Mouse (Mus musculus): ENCODE data around the gene Diras2. TPM values are rescaled to one million over a fixed set of nuclear protein-coding genes. Genes with fewer than 3 reads are reported as not detected.
"Not testable (repeated sequence)": the region's sequence is repeated elsewhere in the genome, so short reads cannot be mapped to it uniquely, and the experiment has no call there.

Diras2 gene
- polyA plus RNA-seq, 1 experiment from 2014 or later: 0.71 TPM

GRCm38 (mm10) chr13:52516051-52516450 lies 15.0 kb downstream of the Diras2 start:
- Histone ChIP-seq H3K36me3 (no peaks in the 10 kb centered on the region), H3K4me1 (no peaks in the 10 kb centered on the region), H3K4me3 (replicated peaks) (no peak overlapping the region), H3K9ac (no peak overlapping the region), H3K4me2 (replicated peaks) (no peak overlapping the region), H3K9me3 (replicated peaks) (no peaks in the 10 kb centered on the region), H3K27ac (replicated peaks) (no peak overlapping the region), H3K27me3 (no peaks in the 10 kb centered on the region)
- ATAC-seq (ENCODE audit: insufficient number of reproducible peaks, low FRiP score, low TSS enrichment, low read depth): no peak
- WGBS: 77% methylated on average over 3 of the region's 3 CpGs

GRCm38 (mm10) chr13:52513554-52513953 lies 17.5 kb downstream of the Diras2 start:
- WGBS: 67% methylated on average over 3 of the region's 3 CpGs
- no peaks in the 10 kb centered on the region for H3K36me3 ChIP-seq
- no peak overlapping the region for H3K4me3 ChIP-seq (replicated peaks)
- H3K27ac ChIP-seq (replicated peaks): no peak overlapping the region
- ATAC-seq (ENCODE audit: insufficient number of reproducible peaks, low FRiP score, low TSS enrichment, low read depth): no peak
- no peaks in the 10 kb centered on the region for H3K4me1 ChIP-seq
- H3K9ac ChIP-seq: no peak overlapping the region
- no peaks in the 10 kb centered on the region for H3K27me3 ChIP-seq
- no peak overlapping the region for H3K4me2 ChIP-seq (replicated peaks)
- H3K9me3 ChIP-seq (replicated peaks): no peaks in the 10 kb centered on the region

GRCm38 (mm10) chr13:52512356-52512755 lies 18.7 kb downstream of the Diras2 start:
- no peak overlapping the region for H3K9ac ChIP-seq
- H3K4me3 ChIP-seq (replicated peaks): no peak overlapping the region
- no peaks in the 10 kb centered on the region for H3K4me1 ChIP-seq
- no peak overlapping the region for H3K27ac ChIP-seq (replicated peaks)
- no peak overlapping the region for H3K4me2 ChIP-seq (replicated peaks)
- WGBS: 49% methylated on average over 5 of the region's 5 CpGs
- no peak for ATAC-seq (ENCODE audit: insufficient number of reproducible peaks, low FRiP score, low TSS enrichment, low read depth)
- no peaks in the 10 kb centered on the region for H3K9me3 ChIP-seq (replicated peaks)
- no peaks in the 10 kb centered on the region for H3K36me3 ChIP-seq
- H3K27me3 ChIP-seq: no peaks in the 10 kb centered on the region

- H3K27ac ChIP-seq (replicated peaks): no peak overlapping the region
- no peak for ATAC-seq (ENCODE audit: insufficient number of reproducible peaks, low FRiP score, low TSS enrichment, low read depth)
- no peaks in the 10 kb centered on the region for H3K9me3 ChIP-seq (replicated peaks)
- no peak overlapping the region for H3K4me3 ChIP-seq (replicated peaks)
- H3K4me2 ChIP-seq (replicated peaks): no peak overlapping the region
- H3K36me3 ChIP-seq: no peaks in the 10 kb centered on the region
- WGBS: 82% methylated on average over 4 of the region's 4 CpGs
- no peaks in the 10 kb centered on the region for H3K4me1 ChIP-seq
- no peaks in the 10 kb centered on the region for H3K27me3 ChIP-seq
- no peak overlapping the region for H3K9ac ChIP-seq
Observed at GRCm38 (mm10) chr13:52510172-52510880, 20.8 kb downstream of the Diras2 start.

- H3K27me3 ChIP-seq: no peaks in the 10 kb centered on the region
- H3K4me3 ChIP-seq (replicated peaks): no peak overlapping the region
- H3K4me1 ChIP-seq: no peaks in the 10 kb centered on the region
- no peaks in the 10 kb centered on the region for H3K9me3 ChIP-seq (replicated peaks)
- no peak for ATAC-seq (ENCODE audit: insufficient number of reproducible peaks, low FRiP score, low TSS enrichment, low read depth)
- no peak overlapping the region for H3K4me2 ChIP-seq (replicated peaks)
- H3K9ac ChIP-seq: no peak overlapping the region
- 90% methylated on average over 35 of the region's 35 CpGs for WGBS
- no peak overlapping the region for H3K27ac ChIP-seq (replicated peaks)
- no peaks in the 10 kb centered on the region for H3K36me3 ChIP-seq
Observed at GRCm38 (mm10) chr13:52507460-52508293, 23.4 kb downstream of the Diras2 start.

GRCm38 (mm10) chr13:52506822-52507221 lies 24.3 kb downstream of the Diras2 start:
- not testable (repeated sequence) for H3K27me3 ChIP-seq; H3K9me3 ChIP-seq (replicated peaks); H3K27ac ChIP-seq (replicated peaks); ATAC-seq (ENCODE audit: insufficient number of reproducible peaks, low FRiP score, low TSS enrichment, low read depth); H3K4me1 ChIP-seq; H3K36me3 ChIP-seq; H3K4me3 ChIP-seq (replicated peaks); H3K9ac ChIP-seq; H3K4me2 ChIP-seq (replicated peaks)
- WGBS: 64% methylated on average over 3 of the region's 3 CpGs

GRCm38 (mm10) chr13:52505683-52506285 lies 25.3 kb downstream of the Diras2 start:
- not testable (repeated sequence) for H3K9me3 ChIP-seq (replicated peaks); H3K27me3 ChIP-seq; H3K4me3 ChIP-seq (replicated peaks); H3K36me3 ChIP-seq; H3K4me2 ChIP-seq (replicated peaks); H3K4me1 ChIP-seq; ATAC-seq (ENCODE audit: insufficient number of reproducible peaks, low FRiP score, low TSS enrichment, low read depth); H3K9ac ChIP-seq; H3K27ac ChIP-seq (replicated peaks)
- WGBS: 85% methylated on average over 5 of the region's 5 CpGs

GRCm38 (mm10) chr13:52501686-52502085 lies 29.4 kb downstream of the Diras2 start:
- no peaks in the 10 kb centered on the region for H3K4me1 ChIP-seq
- 40% methylated on average over 8 of the region's 8 CpGs for WGBS
- no peaks in the 10 kb centered on the region for H3K36me3 ChIP-seq
- ATAC-seq (ENCODE audit: insufficient number of reproducible peaks, low FRiP score, low TSS enrichment, low read depth): no peak
- H3K27ac ChIP-seq (replicated peaks): no peak overlapping the region
- no peak overlapping the region for H3K4me2 ChIP-seq (replicated peaks)
- no peaks in the 10 kb centered on the region for H3K9me3 ChIP-seq (replicated peaks)
- H3K4me3 ChIP-seq (replicated peaks): no peak overlapping the region
- no peaks in the 10 kb centered on the region for H3K27me3 ChIP-seq
- H3K9ac ChIP-seq: no peak overlapping the region

- H3K27me3 ChIP-seq: no peaks in the 10 kb centered on the region
- no peaks in the 10 kb centered on the region for H3K4me1 ChIP-seq
- 64% methylated on average over 4 of the region's 4 CpGs for WGBS
- no peak overlapping the region for H3K9ac ChIP-seq
- no peaks in the 10 kb centered on the region for H3K36me3 ChIP-seq
- no peak overlapping the region for H3K4me2 ChIP-seq (replicated peaks)
- H3K9me3 ChIP-seq (replicated peaks): no peaks in the 10 kb centered on the region
- no peak for ATAC-seq (ENCODE audit: insufficient number of reproducible peaks, low FRiP score, low TSS enrichment, low read depth)
- H3K27ac ChIP-seq (replicated peaks): no peak overlapping the region
- no peak overlapping the region for H3K4me3 ChIP-seq (replicated peaks)
Observed at GRCm38 (mm10) chr13:52497029-52497550, 34.0 kb downstream of the Diras2 start.

GRCm38 (mm10) chr13:52488821-52489220 lies 42.3 kb downstream of the Diras2 start:
- no peaks in the 10 kb centered on the region for H3K36me3 ChIP-seq
- no peak for ATAC-seq (ENCODE audit: insufficient number of reproducible peaks, low FRiP score, low TSS enrichment, low read depth)
- H3K9me3 ChIP-seq (replicated peaks): no peaks in the 10 kb centered on the region
- no peaks in the 10 kb centered on the region for H3K27me3 ChIP-seq
- no peak overlapping the region for H3K4me3 ChIP-seq (replicated peaks)
- no peak overlapping the region for H3K9ac ChIP-seq
- H3K27ac ChIP-seq (replicated peaks): no peak overlapping the region
- WGBS: 76% methylated on average over 7 of the region's 7 CpGs
- H3K4me1 ChIP-seq: no peaks in the 10 kb centered on the region
- no peak overlapping the region for H3K4me2 ChIP-seq (replicated peaks)

GRCm38 (mm10) chr13:52484064-52484463 lies 47.0 kb downstream of the Diras2 start:
- Histone ChIP-seq H3K9ac (no peak overlapping the region), H3K27me3 (no peaks in the 10 kb centered on the region), H3K4me1 (no peaks in the 10 kb centered on the region), H3K9me3 (replicated peaks) (no peaks in the 10 kb centered on the region), H3K4me2 (replicated peaks) (no peak overlapping the region), H3K27ac (replicated peaks) (no peak overlapping the region), H3K4me3 (replicated peaks) (no peak overlapping the region), H3K36me3 (no peaks in the 10 kb centered on the region)
- no peak for ATAC-seq (ENCODE audit: insufficient number of reproducible peaks, low FRiP score, low TSS enrichment, low read depth)
- WGBS: 77% methylated on average over 4 of the region's 4 CpGs
